Mouse (Mus musculus) kidney, postnatal 14 days (tissue): ENCODE results near the gene Ube4b.
A peak's percentile ranks its signal among the peaks of the same experiment; 100 is the strongest.

Source experiments
- DNase-seq: peaks from one replicate; pipeline ENCODE4 v3.0.0; 2022; ENCODE audit warnings: mixed read lengths

Gene Ube4b

DNA sequence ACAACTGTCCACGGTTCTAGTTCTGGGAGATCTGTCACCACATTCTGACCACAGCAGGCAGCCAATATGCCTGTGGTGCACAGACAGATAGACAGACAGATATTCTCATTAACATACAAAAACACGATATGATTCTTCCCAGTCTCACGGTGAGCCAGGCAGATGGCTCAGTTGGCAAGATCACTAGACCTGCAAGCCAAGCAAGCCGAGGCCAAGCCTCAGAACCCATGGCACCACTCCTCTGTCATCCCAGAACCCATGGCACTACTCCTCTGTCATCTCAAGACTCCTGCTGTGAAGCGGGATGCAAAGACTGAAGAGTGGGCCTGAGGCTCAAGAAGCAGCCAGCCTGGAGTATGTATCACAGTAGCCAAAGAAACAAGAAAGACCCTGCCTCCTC is 3.0 kb upstream of the Ube4b start:
- DNase-seq, result no peak

DNA sequence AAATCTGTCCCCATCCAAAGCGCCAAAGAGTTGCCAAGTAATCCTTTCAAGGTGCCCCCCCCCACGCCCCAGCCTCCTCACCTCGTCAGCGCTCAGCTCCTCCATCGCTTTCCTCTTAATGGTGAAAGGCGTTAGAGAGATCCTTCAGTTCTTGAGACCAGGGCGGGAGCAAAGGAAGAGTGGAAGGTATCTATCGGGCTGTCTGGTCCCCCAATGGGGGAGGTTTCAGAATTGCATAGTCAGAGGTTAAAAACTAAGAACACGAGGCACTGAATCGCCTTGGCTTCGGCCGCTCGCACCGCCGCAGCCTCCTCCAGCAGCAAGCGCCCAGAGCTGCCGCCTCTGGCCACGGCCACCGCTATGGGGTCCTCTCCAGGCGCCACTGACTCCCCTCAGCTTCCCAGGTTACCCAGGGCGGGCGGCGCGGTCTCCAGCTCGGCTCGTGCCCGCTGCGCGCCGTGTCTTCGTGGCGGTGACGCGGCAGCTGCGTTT is 702 bp downstream of the Ube4b start:
- no peak for DNase-seq

- DNase-seq, result no peak
Measured at GRCm38 (mm10) chr4:149424755-149425154, 1.8 kb downstream of the Ube4b start.

- DNase-seq, result no peak
Measured at GRCm38 (mm10) chr4:149417854-149418365, 8.6 kb downstream of the Ube4b start.

DNA sequence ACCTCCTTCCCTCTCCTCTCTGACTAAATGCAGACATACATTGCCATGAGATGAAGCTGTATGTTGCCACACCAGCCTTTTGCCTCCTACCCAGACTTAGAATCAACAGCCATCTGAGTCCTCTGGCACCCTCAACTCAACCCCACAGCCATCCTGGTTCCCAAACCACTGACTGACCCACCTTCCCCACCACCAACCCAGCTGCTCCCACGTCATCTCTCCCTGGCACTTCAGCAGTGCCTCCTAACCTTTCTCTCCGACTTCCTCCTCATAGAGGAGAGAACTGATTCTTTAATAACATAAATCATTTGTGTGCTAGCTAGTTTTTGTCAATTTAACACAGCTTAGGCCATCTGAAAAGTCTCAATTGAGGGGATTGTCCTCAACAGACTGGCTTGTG is 9.6 kb downstream of the Ube4b start:
- DNase-seq, result no peak

- DNase-seq, result no peak
Measured at GRCm38 (mm10) chr4:149416417-149416816, 10.1 kb downstream of the Ube4b start.

DNA sequence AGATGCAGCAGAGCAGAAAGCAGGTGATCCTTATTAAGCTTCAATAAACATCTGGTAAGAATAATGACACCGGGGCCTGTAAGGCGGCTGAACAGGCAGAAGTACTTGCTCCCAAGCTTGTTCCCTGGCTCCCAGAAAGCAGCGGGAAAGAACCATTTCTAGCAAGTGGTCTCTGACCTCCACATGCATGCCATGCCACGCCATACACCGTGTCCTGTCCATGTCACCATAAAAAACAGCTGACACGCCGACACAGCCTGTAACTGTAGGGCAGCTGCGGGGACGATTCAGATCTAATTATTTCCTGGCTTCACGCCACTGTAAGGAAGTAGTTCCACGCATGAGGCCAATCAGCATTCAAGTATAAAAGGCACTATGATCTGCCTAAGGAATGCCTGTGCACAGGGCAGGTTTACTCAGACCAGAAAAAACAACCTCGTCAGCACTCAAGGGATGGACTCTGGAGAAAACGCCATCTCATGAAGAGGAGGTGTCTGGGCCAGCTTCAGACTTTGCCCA is 10.8 kb downstream of the Ube4b start:
- DNase-seq, result peak; percentile 75

DNA sequence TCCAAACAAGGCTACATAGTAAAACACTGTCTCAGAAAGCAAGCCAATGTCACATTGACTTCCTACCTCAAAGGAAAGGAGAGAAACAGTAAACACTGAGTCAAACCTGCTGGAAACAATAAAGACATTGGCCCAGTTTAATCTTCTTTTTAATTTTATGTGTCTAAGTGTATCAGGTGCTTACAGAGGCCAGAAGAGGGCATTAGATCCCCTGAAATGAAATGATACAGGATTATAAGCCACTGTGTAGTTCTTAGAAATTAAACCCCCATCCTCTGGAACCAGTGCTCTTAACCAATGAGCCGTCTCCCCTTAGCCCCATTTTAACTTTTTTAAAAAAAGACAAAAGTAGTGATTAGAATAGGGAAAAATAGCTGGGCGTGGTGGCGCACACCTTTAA is 12.3 kb downstream of the Ube4b start:
- no peak for DNase-seq

DNA sequence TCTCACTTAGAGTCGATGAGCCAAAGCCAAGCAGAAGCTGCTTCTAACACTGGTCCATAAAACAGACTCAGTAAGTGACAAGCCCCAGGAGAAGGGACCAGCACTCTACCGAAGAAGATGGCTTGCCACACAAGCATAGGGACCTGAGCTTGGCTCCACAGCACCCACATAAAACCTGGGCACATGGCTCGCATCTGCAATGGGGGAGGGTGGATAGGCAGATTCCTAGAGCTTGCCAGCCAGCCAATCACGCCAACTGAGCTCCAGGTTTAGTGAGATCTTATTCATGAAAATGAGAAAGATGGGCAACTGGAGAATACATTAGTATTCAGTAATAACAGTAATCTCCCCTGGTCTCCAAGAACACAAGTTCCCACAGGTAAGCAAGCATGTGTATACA is 16.8 kb downstream of the Ube4b start:
- DNase-seq, result no peak

DNA sequence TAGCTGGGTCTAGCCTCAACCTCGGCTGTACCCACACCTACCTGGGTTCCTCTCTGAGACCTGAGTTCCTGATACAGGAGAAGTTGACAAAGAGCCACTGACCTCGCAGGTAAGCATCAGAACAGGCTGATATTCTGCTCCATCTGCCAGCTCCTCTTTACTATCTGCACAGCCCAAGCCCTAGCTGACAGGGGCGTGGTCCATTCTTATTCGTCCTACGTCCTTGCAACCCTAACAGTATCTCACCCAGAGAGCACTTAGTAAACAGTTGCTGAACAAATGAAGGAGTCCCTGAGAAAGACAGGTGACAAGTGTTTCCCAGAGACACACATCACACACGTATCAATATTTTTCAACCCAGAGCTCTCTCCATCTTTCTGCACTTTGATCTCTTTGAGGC is 18.2 kb downstream of the Ube4b start:
- no peak for DNase-seq

GRCm38 (mm10) chr4:149407461-149407860 is 19.1 kb downstream of the Ube4b start:
- DNase-seq, result peak; percentile 55

GRCm38 (mm10) chr4:149405713-149406443 is 20.7 kb downstream of the Ube4b start:
- no peak for DNase-seq

DNA sequence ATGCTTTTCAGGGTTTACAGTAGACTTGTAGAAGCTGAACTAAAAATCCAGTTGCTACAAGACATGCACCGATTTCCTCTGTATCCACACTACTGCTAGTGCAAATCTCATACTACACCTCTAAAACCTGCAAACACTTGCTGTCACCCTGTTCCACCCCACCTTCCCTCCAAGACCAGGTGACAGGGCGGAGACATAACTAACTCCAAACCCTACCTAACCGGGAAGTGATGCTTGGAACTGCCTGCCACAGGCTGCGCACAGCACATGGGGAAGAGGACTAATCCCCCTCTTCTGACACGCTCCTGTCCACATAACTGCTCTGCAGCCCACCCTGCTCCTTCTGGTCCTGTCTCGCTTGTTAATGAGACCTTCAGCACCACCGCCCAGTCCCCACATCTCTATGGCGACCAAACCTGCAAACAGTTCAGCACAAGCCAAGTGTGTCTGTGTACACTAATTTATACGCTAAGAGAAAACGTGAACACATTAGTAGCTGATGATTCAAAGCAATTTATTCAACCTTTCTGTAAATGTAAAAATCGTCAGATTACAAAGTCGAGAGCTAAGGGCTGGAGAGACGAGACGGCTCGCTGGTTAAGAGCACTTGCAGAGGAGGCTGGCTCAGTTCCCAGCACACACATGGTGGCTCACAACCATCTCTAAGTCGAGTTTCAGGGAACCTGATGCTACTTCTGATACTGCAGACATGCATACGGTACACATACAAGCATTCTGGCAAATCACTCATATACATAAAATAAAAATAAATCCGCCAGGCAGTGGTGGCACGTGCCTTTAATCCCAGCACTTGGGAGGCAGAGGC is 21.7 kb downstream of the Ube4b start:
- DNase-seq, result no peak

- no peak for DNase-seq
Measured at GRCm38 (mm10) chr4:149403037-149403436, 23.5 kb downstream of the Ube4b start.

GRCm38 (mm10) chr4:149401591-149401982 is 25.0 kb downstream of the Ube4b start:
- DNase-seq, result no peak

DNA sequence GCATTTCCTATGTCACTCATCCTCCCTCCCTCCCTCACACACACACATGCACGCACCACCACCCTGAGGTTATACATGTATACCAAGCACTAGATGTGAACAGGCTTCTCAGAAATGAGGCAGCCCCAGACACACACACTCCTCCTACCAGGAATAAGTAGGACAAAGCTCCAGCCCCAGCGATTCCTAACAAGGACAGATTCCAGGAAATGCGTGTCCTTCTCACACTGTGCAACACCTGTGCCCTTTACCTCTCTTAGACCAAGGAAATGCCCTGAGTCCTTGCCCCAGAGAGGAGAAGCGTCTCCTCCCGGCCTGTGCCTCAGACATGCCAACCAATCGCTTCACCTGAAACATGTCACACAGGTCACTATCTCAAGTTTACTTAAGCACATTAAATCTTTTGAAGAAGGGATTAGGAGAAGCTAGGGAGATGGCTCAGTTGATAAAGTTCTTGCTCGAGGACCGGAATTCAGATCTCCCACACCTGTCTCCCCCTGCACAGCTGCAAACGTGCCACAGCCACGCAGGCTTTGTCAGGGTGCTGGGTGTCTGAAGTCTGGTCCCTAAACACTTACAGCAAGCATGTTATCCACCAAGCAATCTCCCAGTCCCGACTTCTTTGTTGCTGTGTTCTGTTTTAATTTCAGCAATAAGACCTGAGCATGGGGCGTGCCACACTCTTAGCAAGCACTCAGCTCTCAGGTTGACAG is 25.5 kb downstream of the Ube4b start:
- DNase-seq, result no peak

DNA sequence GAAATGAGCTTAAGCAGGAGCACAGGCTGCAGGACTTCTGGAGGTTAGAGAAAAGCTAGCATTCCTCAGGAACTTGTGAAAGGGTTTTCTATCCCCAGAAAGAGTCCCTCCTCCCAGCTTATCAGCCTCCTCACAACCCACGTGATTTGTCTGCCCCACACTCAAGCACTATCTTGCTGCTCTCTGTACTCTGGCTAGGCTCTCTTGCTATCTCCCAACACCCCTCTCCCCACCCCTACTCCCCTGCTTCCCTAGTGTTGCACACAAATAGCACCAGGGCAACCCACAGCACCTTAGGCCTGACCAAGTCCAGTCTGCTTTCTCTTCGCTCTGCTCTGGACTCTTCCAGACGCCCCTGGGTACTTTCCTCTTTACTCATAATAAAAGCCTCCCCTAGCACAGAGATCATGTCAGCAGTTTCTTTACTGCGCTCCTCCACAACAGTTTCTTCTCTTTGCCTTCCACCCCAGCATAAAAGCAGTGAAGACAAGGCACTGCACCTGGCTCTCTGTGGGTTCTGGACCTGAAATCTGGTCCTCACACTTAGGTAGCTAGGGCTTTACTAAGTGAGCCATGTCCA is 27.1 kb downstream of the Ube4b start:
- DNase-seq, result no peak

DNA sequence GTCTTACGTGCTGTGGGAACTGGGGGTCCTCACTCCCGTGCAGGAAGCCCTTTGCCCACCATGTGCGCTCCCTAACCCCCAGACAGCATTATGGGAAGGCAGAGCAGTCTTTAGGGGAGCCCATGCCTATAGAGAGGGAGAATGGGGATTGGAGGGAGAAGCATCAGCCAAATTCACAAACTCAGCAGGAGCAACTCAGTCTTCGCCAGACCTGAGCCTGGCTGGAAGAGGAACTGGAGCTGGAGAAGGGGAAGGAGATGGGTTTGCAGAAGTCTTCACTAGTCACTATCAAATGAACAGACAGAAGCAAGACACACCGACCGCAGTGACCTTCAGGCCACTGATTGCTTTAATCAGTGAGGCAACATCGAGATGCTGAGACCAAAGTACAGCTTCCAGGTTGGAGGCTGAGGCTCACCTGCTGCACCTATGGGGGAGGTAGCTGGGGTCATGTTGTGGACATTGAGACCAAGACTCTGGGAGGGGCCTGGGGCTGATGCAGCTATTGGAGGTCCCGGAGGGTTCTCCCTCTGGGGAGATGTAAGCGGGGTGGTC is 28.3 kb downstream of the Ube4b start:
- no peak for DNase-seq

DNA sequence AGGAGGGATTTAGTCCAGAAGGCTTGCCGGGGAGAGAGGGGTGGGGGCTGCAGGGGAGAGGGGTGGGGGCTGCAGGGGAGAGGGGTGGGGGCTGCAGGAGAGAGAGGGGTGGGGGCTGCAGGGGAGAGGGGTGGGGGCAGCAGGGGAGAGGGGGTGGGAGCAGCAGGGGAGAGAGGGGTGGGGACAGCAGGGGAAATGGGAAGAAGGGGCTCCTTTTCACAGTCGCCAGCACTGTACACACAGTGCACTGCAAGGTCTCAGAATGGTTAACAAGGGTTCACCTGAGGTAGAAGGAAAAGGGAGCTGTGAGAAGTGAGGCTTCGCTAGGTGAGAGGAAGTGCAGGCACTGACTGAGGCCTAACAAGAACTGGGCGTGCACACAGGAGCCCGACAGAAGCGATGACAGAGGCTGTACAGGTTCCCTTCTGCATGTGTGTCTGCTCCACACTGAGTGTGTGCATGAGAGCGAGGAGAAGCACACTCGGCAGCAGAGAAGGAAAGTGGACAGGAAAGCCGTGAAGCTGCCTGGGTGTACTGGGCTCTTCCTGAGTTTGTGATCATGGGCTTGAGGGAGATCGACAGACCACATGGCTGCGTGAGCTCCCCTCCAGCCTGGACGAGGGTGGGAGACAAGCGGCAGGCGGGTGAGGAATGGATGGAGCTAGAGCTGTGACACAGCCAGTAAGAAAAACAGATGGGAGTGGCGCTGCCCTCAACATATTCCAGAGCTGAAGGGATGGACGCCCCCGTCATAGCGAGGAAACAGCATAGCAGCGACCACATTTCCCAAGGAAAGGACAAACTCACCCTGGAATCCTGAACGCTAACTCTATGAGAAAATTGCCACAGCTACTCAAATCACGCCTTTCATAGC is 29.9 kb downstream of the Ube4b start:
- DNase-seq, result no peak

DNA sequence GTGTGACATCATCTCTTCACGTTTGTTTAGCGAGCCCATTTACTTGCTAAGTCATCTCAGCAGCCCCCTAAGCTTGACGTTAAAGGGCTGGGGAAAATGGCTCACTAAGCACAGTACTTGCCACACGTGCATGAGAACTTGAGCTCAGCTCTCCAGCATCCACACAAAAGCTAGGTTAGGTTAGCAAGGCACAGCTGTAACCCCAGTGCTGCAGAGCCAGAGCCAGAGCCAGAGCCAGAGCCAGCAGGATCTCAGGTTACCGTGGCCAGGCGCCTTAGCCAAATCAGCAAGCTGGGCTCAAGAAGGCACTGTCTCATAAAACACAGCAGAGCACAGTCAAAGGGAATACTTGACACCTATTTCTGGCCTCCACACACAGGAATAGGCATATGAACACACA is 31.0 kb downstream of the Ube4b start:
- no peak for DNase-seq

DNA sequence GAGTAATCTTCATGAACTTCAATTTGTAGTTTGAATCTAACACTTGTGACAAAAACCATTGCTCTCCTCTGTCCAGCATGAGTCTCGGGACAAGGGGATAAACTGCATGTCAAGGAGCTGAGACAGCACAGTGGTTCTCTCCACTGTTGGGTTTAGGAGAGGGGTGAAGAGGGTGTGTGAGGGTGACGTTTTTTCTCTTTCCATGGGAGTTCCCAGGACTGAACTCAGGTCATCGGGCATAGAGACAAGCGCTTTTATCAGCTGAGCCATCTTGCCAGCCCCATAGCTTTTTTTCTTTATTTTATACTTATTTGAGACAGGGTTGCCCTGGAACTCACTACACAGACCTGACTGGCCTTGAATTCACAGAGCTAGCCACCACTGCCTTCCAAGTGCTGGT is 32.3 kb downstream of the Ube4b start:
- no peak for DNase-seq
